Mouse (Mus musculus) megakaryocyte, embryonic 14.5 days (primary cell): Measurements from ENCODE around the gene Cenpo.

Experiments
- FLI1 ChIP-seq: IDR thresholded peaks from 2 replicates; pipeline ENCODE4 v1.6.1; 2012; ENCODE audit warnings: low read length, inconsistent platforms, mixed read lengths
- GATA1 ChIP-seq: IDR thresholded peaks from 3 replicates; pipeline ENCODE4 v1.6.1; 2012; ENCODE audit warnings: mixed read lengths, low read length, inconsistent platforms, borderline replicate concordance

DNA sequence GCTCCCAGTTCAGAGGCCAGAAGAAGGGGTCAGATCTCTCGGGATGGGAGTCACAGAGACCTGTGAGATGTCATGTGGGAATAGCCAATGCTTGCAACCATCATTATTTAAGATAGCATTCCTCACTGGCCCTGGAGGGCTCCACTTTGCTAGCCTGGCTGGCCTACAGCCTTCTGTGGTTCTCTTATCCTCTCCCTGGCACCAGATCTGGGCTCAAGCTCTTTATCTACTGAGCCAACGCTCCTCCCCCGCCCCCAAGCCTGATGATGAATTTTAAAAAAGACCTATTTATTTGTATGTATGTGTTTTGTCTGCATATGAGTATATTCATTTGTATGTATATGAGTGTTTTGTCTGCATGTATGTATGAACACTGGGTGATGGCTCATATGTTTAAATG lies 45.8 kb upstream of the Cenpo start:
- TF ChIP-seq GATA1 (no peak), FLI1 (no peak)
